Mouse (Mus musculus): ENCODE results near the gene Hsf2bp.

Hsf2bp gene

GRCm38 (mm10) chr17:31905791-31906211, 130.3 kb downstream of the Hsf2bp start:
- no peak for DNase-seq (ENCODE audit: low spot score)

- DNase-seq (ENCODE audit: low spot score), result no peak
Observed at GRCm38 (mm10) chr17:31905201-31905790, 130.9 kb downstream of the Hsf2bp start.

GRCm38 (mm10) chr17:31904036-31904435, 132.1 kb downstream of the Hsf2bp start:
- DNase-seq (ENCODE audit: low spot score), result no peak

- DNase-seq (ENCODE audit: low spot score), result no peak
Observed at GRCm38 (mm10) chr17:31902630-31903198, 133.4 kb downstream of the Hsf2bp start.

DNA sequence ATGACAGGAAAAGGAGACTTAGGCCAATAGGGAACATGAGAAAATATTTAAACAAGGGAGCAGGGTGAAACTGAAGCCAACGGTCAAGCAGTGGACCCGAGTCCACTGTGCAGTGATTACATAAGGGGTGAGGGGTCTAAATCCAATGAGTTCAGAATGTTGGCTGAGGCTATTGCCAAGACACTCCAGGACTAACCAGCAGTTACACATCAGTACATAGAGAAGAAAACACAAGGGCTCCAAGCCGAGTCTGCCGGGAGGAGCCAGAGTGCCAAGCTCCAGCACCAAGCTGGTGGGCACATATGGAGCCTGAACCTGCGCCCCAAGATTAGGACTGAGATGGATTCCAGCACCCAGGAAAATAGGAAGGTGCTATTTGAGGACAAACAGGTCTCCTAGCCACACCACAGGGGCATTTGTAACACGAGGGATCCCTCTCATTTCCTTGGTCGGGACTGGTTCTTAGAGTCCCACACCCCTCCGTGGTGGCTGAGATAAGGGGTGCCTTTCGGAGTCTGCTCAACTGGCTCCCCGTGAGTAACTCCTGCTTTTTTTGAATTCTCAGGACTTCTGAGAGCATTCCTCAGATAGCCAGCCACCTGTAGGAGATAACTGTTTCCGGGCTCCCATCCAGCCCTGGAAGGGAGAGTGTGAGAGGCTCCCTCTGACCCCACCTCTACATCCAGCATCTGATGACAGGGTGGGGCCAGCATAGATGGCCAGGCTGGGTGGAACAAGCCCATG, 134.5 kb downstream of the Hsf2bp start:
- DNase-seq (ENCODE audit: low spot score), result no peak

DNA sequence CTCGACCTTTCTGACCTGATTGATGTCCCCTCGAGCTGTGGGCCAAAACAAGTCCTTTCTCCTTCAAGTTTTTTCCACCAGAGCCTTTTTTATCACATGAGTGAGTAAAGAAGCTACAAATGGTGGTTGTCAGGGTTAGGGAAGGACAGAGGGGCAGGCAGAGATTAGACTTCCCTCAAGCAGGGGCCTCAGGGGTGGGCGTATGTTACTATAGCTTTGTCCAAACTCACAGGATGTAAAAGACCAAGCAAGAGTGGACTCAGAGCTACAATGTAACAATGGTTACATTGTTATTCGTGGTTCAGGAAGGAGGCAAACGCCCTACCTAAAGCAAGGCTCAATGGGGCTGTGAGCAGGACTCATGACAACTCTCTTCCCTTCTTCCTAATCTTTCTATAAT, 137.2 kb downstream of the Hsf2bp start:
- no peak for DNase-seq (ENCODE audit: low spot score)

DNA sequence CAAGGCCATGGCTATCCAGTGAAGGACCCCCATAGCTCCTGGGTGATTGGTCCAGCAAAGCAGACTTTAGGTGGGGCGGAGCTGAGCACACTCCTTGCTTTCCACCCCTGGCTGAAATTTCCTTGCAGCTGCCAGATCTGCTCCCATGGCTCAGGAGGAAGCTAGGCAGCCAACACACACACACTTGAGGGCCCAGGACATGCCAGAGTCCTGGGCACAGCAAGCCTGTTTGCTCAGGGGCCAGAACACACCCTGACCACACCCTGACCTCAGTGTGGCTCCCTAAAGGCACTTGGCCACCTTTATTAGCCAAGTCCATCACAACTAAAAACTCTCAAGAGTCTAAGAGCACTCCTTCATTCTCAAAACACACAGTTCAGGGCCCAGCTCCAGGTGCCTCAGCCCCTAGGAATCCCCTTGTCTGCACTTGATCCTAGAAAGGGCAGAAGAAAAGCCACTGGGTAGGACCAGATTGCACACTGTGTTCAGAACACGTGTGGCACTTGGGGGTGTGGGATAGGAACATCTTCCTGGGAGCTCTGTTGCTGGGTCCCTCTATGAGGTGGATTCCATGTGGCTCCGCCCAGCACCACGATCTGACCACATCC, 138.9 kb downstream of the Hsf2bp start:
- no peak for DNase-seq (ENCODE audit: low spot score)

DNA sequence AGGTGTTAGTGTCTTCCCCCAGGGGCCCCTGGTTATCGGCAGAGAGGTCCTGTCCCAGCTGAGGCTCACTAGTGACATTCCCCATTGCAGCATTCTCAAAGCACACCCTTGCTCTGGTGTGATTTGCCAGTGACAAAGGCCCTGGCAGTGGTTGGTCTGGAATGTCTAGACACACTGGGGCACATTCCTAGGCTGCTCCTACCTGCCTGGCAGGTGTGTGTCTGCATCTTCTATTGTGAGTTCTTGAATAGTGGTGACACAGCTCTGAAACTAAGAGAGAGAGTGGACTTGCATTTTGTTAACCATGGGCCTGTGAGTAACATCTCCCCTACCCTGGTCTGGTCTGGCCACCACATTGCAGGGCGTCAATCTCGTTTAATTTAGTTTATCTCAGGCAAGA, 139.4 kb downstream of the Hsf2bp start:
- DNase-seq (ENCODE audit: low spot score), result no peak

GRCm38 (mm10) chr17:31896311-31896710, 139.8 kb downstream of the Hsf2bp start:
- no peak for DNase-seq (ENCODE audit: low spot score)
